Mouse (Mus musculus) splenic B cell, adult 2 months (primary cell): ENCODE measurements at regions not wholly inside any gene's neighbourhood (a gene's known extent, or its start where the extent isn't known, plus 50 kb on each side); places are given as distances from the start of the nearest gene placed in this dataset.

Source experiments
- DNase-seq: peaks from one replicate; pipeline ENCODE4 v3.0.0-alpha.2; 2011; ENCODE audit warnings: low read depth, low spot score
- H3K27me3 ChIP-seq: 2 replicates; pipeline ENCODE4 v1.6.1; 2012; ENCODE audit warnings: mild to moderate bottlenecking, low read length, moderate library complexity, mixed read lengths; ENCODE audit not compliant: control insufficient read depth, poor library complexity, insufficient read depth, severe bottlenecking
- H3K36me3 ChIP-seq: 2 replicates; pipeline ENCODE4 v1.6.1; 2012; ENCODE audit warnings: mild to moderate bottlenecking, low read length, moderate library complexity, mixed read lengths; ENCODE audit not compliant: control insufficient read depth, poor library complexity, insufficient read depth, severe bottlenecking

GRCm38 (mm10) chr9:116316582-116317095 lies 141.5 kb upstream of the Tgfbr2 start:
- no peak for DNase-seq
- no peaks in the 10 kb centered on the region for H3K36me3 ChIP-seq
- no peaks in the 10 kb centered on the region for H3K27me3 ChIP-seq

GRCm38 (mm10) chr9:116314803-116315202 lies 139.6 kb upstream of the Tgfbr2 start:
- DNase-seq, result no peak
- no peaks in the 10 kb centered on the region for H3K36me3 ChIP-seq
- H3K27me3 ChIP-seq, result no peaks in the 10 kb centered on the region

GRCm38 (mm10) chr9:116313932-116314790 lies 139.0 kb upstream of the Tgfbr2 start:
- no peak for DNase-seq
- Histone ChIP-seq H3K36me3 (no peaks in the 10 kb centered on the region), H3K27me3 (no peaks in the 10 kb centered on the region)

GRCm38 (mm10) chr9:116311364-116311763 lies 136.2 kb upstream of the Tgfbr2 start:
- Histone ChIP-seq H3K36me3 (no peaks in the 10 kb centered on the region), H3K27me3 (no peaks in the 10 kb centered on the region)
- DNase-seq, result no peak

GRCm38 (mm10) chr9:116301602-116302001 lies 126.4 kb upstream of the Tgfbr2 start:
- no peak for DNase-seq

GRCm38 (mm10) chr9:116298791-116299190 lies 123.6 kb upstream of the Tgfbr2 start:
- Histone ChIP-seq H3K27me3 (no peaks in the 10 kb centered on the region), H3K36me3 (no peaks in the 10 kb centered on the region)
- no peak for DNase-seq

More at GRCm38 (mm10) chr9:116301602-116302001, 126.4 kb upstream of the Tgfbr2 start:
- H3K27me3 ChIP-seq, result no peaks in the 10 kb centered on the region
- H3K36me3 ChIP-seq, result no peaks in the 10 kb centered on the region

GRCm38 (mm10) chr9:116296349-116296748 lies 121.2 kb upstream of the Tgfbr2 start:
- H3K36me3 ChIP-seq, result no peaks in the 10 kb centered on the region
- no peaks in the 10 kb centered on the region for H3K27me3 ChIP-seq
- no peak for DNase-seq

GRCm38 (mm10) chr9:116294073-116294472 lies 118.9 kb upstream of the Tgfbr2 start:
- no peaks in the 10 kb centered on the region for H3K36me3 ChIP-seq
- DNase-seq, result peak; percentile 27
- H3K27me3 ChIP-seq, result no peaks in the 10 kb centered on the region

GRCm38 (mm10) chr9:116293110-116293509 lies 118.0 kb upstream of the Tgfbr2 start:
- Histone ChIP-seq H3K27me3 (no peaks in the 10 kb centered on the region), H3K36me3 (no peaks in the 10 kb centered on the region)
- DNase-seq, result no peak

- no peak for DNase-seq
- Histone ChIP-seq H3K36me3 (no peaks in the 10 kb centered on the region), H3K27me3 (no peaks in the 10 kb centered on the region)
Observed at GRCm38 (mm10) chr9:116291624-116292023, 116.5 kb upstream of the Tgfbr2 start.

- Histone ChIP-seq H3K27me3 (no peaks in the 10 kb centered on the region), H3K36me3 (no peaks in the 10 kb centered on the region)
- no peak for DNase-seq
Observed at GRCm38 (mm10) chr9:116290896-116291295, 115.7 kb upstream of the Tgfbr2 start.

- no peaks in the 10 kb centered on the region for H3K27me3 ChIP-seq
- H3K36me3 ChIP-seq, result no peaks in the 10 kb centered on the region
- no peak for DNase-seq
Observed at GRCm38 (mm10) chr9:116285691-116286431, 110.7 kb upstream of the Tgfbr2 start.

- no peaks in the 10 kb centered on the region for H3K27me3 ChIP-seq
- H3K36me3 ChIP-seq, result no peaks in the 10 kb centered on the region
- DNase-seq, result peak; percentile 13
Observed at GRCm38 (mm10) chr9:116283790-116284526, 108.8 kb upstream of the Tgfbr2 start.

- no peaks in the 10 kb centered on the region for H3K27me3 ChIP-seq
- no peaks in the 10 kb centered on the region for H3K36me3 ChIP-seq
- no peak for DNase-seq
Observed at GRCm38 (mm10) chr9:116281654-116282053, 106.5 kb upstream of the Tgfbr2 start.
